Mouse (Mus musculus) liver, embryonic 16.5 days (tissue): Measurements from ENCODE around the gene Gp2. TPM values are rescaled to one million over a fixed set of nuclear protein-coding genes. Genes with fewer than 3 reads are reported as not detected.

Source experiments
- ATAC-seq: fragments of 200-750 bp; cut with Nextera tagmentation; 2 replicates; pipeline ENCODE4 v1.8.0; 2017; ENCODE audit warnings: low read depth, mild to moderate bottlenecking, moderate number of reproducible peaks, moderate library complexity
- H3K27ac ChIP-seq: fragments of 300-500 bp; sonication (generic); 2 replicates; pipeline ENCODE4 v1.5.1; 2014; ENCODE audit warnings: mild to moderate bottlenecking, low read length
- H3K27me3 ChIP-seq: fragments of 300-500 bp; sonication (generic); 2 replicates; pipeline ENCODE4 v1.6.1; 2014; ENCODE audit warnings: low read depth, low read length, mixed read lengths; ENCODE audit not compliant: control insufficient read depth, insufficient read depth
- H3K36me3 ChIP-seq: fragments of 300-500 bp; sonication (generic); 2 replicates; pipeline ENCODE4 v1.6.1; 2014; ENCODE audit warnings: mild to moderate bottlenecking; ENCODE audit not compliant: control insufficient read depth, insufficient read depth
- H3K4me1 ChIP-seq: fragments of 300-500 bp; sonication (generic); 2 replicates; pipeline ENCODE4 v1.6.1; 2014; ENCODE audit warnings: low read depth, low read length, mixed read lengths; ENCODE audit not compliant: control insufficient read depth
- H3K4me2 ChIP-seq: fragments of 300-500 bp; sonication (generic); 2 replicates; pipeline ENCODE4 v1.6.1; 2014; ENCODE audit warnings: low read depth, low read length, mixed read lengths
- H3K4me3 ChIP-seq: fragments of 300-500 bp; sonication (generic); 2 replicates; pipeline ENCODE4 v1.5.1; 2014; ENCODE audit warnings: low read depth, mild to moderate bottlenecking, low read length
- H3K9ac ChIP-seq: fragments of 300-500 bp; sonication (generic); 2 replicates; pipeline ENCODE4 v1.6.1; 2014; ENCODE audit warnings: low read depth, low read length
- H3K9me3 ChIP-seq: fragments of 300-500 bp; sonication (generic); replicated peaks from 2 replicates; pipeline ENCODE4 v1.6.1; 2016; ENCODE audit warnings: low read length; ENCODE audit not compliant: control insufficient read depth
- WGBS: fragments of 180-500 bp; shearing (Covaris S2); extraction: QIAGEN DNeasy Blood & Tissue Kit; methylation state at CpG from one replicate; pipeline ENCODE4 v1.1.7; 2014; ENCODE audit not compliant: insufficient replicate concordance; 5-methylcytosine and 5-hydroxymethylcytosine counted together
- polyA plus RNA-seq: library from polyadenylated mRNA; unstranded; fragments of >200 nt; fragmentation: Nextera tagmentation; extraction: Ambion mirVana; gene quantifications from 2 replicates; pipeline ENCODE4 v1.2.1, GENCODE M21; 2015

Gp2 gene
- not detected in 2 replicates for polyA plus RNA-seq

GRCm38 (mm10) chr7:119459185-119459584 lies at the start of gene Gp2:
Gene Gp2 (minus strand): TSS chr7:119459285.
- no peak for ATAC-seq
- Histone ChIP-seq H3K27me3 (no peaks in the 10 kb centered on the region), H3K4me3 (no peak within 1 kb of the TSS), H3K36me3 (no peaks in the 10 kb centered on the region), H3K9ac (no peak within 1 kb of the TSS), H3K9me3 (no peaks in the 10 kb centered on the region), H3K27ac (no peak within 1 kb of the TSS), H3K4me1 (no peaks in the 10 kb centered on the region), H3K4me2 (no peak within 1 kb of the TSS)
- WGBS: 67% methylated on average over 6 of the region's 6 CpGs

DNA sequence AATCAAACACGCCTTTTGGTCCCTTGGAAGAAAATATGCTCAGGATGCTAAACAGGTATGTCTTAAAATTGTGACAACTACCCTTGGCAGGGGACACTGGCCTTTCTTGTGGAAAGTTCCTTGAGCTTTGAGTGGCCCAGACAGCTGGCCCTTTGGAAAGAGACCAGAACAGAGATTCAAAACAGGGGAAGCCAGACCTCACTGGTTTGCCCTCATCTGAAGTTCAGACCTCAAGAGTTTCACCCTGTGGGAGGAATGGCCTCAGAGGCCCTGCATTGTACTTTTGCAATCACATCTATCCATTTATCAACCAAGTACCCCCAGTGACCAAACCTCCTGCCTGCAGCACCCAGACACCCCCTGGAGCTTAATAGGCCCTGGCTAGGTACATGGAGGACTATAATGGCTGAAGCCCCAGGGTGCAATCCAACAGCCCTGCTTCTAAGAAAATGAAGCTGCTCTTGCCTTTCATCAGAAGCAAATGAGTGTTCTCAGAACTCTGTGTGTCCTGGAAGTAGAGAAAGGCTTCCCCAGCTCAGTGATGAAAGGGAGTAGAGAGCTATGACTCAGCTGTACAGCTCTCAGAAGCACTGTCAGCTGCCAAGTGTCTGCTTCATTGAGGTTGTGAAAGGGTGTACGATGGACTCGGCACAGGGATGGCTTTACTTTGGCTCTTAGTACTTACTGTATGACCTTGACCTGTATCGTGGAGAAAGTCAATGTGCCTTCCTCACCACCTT lies 31.1 kb upstream of the Gp2 start:
- Histone ChIP-seq H3K9ac (no peak overlapping the region), H3K4me2 (no peak overlapping the region), H3K27me3 (no peaks in the 10 kb centered on the region), H3K9me3 (no peaks in the 10 kb centered on the region), H3K4me1 (no peaks in the 10 kb centered on the region), H3K36me3 (no peaks in the 10 kb centered on the region), H3K4me3 (no peak overlapping the region), H3K27ac (no peak overlapping the region)
- 67% methylated on average over 4 of the region's 4 CpGs for WGBS
- no peak for ATAC-seq

DNA sequence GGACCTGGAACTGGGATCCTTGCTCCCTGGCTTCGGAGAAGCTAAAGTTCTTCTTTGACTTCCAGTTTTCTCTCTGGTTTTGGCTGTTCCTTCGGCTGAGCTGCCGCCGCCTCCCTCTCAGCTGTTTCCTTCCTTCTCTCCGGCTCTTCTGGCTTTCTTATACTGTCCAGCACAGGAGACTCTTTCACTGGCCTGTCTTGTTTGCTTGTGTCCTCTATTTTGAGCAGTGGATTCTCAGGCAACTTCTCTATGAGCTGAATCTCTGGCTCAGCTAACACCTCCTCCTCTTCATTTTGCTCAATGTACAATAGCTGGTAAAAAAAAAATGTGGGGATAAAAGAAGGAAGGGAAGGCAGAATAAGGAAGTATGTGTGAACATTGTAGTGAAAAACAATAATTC lies 27.6 kb upstream of the Gp2 start:
- Histone ChIP-seq H3K4me1 (no peaks in the 10 kb centered on the region), H3K27me3 (no peaks in the 10 kb centered on the region), H3K9me3 (no peaks in the 10 kb centered on the region), H3K9ac (no peak overlapping the region), H3K27ac (no peak overlapping the region), H3K4me3 (no peak overlapping the region), H3K36me3 (no peaks in the 10 kb centered on the region), H3K4me2 (no peak overlapping the region)
- 41% methylated on average over 5 of the region's 5 CpGs for WGBS
- no peak for ATAC-seq

DNA sequence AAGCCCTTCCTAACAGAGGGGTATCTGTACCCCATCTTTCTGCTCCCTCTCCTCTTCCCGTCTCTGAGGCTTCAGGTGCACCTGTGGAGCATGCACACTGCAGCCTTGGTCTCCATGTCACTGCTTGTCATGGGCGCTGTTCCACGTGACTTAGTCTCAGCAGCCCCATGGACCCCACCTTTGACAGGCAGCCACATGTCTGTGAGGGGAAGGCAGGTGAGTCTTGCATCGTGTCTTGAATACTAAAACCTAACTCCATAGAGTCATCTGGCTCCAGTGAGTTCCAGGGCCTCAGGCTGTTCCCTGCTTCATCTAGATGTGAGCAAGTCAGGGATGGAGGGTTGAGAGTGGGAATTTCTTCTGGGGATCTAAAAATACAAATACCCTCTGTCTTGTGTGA lies 25.1 kb upstream of the Gp2 start:
- H3K9ac ChIP-seq: no peak overlapping the region
- H3K4me3 ChIP-seq: no peak overlapping the region
- no peaks in the 10 kb centered on the region for H3K9me3 ChIP-seq
- ATAC-seq: no peak
- H3K4me1 ChIP-seq: no peaks in the 10 kb centered on the region
- no peaks in the 10 kb centered on the region for H3K36me3 ChIP-seq
- no peak overlapping the region for H3K27ac ChIP-seq
- H3K4me2 ChIP-seq: no peak overlapping the region
- H3K27me3 ChIP-seq: no peaks in the 10 kb centered on the region
- 46% methylated on average over 4 of the region's 4 CpGs for WGBS

- no peak for ATAC-seq
- H3K4me3 ChIP-seq: no peak within 1 kb of the TSS
Observed at GRCm38 (mm10) chr7:119479256-119479655, 20.2 kb upstream of the Gp2 start, which contains the start of gene Umod. Gene Umod (minus strand): TSS chr7:119479282.

DNA sequence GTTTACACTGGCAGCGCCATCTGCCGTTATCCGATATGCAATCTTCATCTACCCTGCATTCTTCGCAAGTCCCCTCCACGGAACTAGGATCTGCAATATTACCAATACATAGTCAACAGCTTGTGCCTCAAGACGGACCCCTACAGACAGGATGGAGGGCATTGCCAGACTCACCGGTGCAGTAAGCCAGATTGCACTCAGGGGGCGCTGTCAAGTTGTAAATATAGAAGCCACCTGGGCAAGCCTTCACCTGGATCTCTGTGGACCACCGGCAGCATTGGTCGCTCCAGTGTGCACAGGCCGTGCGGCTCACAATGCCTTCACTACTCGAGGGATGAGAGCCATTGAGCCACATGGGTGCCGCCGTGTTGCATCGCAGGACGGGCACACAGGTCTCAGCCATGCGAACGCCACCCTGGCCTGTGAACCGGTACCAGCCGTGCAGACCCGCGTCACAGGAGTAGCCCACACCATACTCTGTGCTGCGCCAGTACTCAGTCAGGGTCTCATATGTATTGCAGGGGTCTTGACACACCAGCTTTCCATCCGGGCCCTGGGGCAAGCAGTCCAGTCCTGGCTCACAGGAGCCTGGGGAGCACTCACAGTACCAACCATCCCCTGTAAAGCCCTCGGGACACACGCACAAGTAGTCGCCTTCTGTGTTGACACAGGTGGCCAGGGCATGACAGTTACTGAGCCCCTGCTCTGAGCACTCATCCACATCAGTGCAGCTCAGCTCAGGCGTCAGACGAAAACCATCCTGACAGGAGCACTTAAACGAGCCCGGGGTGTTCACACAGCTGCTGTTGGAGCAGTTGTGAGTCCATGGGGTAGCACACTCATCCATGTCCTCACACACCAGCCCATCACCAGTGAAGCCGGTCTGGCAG lies 17.7 kb upstream of the Gp2 start:
- Histone ChIP-seq H3K27me3 (no peaks in the 10 kb centered on the region), H3K4me2 (no peak overlapping the region), H3K4me3 (no peak overlapping the region), H3K36me3 (no peaks in the 10 kb centered on the region), H3K9ac (no peak overlapping the region), H3K27ac (no peak overlapping the region), H3K9me3 (no peaks in the 10 kb centered on the region), H3K4me1 (no peaks in the 10 kb centered on the region)
- ATAC-seq: no peak
- 68% methylated on average over 33 of the region's 33 CpGs for WGBS

More at GRCm38 (mm10) chr7:119479256-119479655, 20.2 kb upstream of the Gp2 start, which contains the start of gene Umod:
- Histone ChIP-seq H3K9me3 (no peaks in the 10 kb centered on the region), H3K4me2 (no peak within 1 kb of the TSS), H3K27ac (no peak within 1 kb of the TSS), H3K36me3 (no peaks in the 10 kb centered on the region), H3K9ac (no peak within 1 kb of the TSS), H3K4me1 (no peaks in the 10 kb centered on the region), H3K27me3 (no peaks in the 10 kb centered on the region)

DNA sequence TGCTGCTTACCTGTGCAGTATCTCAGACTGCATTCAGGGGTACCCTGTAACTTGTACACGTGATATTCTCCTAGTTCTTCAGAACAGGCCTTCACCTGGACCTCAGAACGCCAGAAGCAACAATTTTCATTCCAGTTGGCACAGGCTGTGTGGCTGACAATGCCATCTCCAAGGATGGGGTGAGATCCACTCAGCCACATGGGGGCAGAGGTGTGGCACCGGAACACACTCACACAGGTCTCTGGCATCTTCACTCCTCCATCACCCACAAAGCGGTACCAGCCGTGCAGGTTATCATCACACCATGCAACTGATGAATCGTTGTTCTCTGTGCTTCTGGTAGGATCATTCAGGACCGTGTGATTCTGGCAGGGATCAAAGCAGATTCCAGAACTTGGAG lies 4.9 kb downstream of the Gp2 start:
- no peak overlapping the region for H3K4me2 ChIP-seq
- H3K4me3 ChIP-seq: no peak overlapping the region
- H3K36me3 ChIP-seq: no peaks in the 10 kb centered on the region
- H3K4me1 ChIP-seq: no peaks in the 10 kb centered on the region
- H3K27me3 ChIP-seq: no peaks in the 10 kb centered on the region
- no peak overlapping the region for H3K27ac ChIP-seq
- 59% methylated on average over 7 of the region's 7 CpGs for WGBS
- no peak for ATAC-seq
- no peak overlapping the region for H3K9ac ChIP-seq
- H3K9me3 ChIP-seq: no peaks in the 10 kb centered on the region

DNA sequence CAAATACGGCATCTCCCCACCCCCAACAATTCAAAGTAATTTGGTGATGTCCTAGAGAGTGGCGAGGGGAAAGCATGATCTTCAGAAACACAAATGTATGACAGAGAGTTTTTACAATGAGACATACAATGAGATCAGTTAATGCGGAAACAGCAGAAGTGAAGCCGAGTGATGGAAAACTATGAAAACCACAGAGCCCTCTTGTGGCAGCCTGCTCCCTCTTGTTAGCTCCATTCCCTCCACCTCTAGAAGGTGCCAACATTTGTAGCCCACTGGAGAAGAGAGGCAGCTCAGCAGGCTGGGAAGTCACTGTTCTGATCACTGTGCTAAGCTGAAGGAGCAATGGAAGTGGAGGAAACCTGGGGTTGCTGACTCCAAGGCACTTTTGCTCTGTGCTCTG lies 15.2 kb downstream of the Gp2 start:
- Histone ChIP-seq H3K4me1 (no peaks in the 10 kb centered on the region), H3K4me2 (no peak overlapping the region), H3K9me3 (no peaks in the 10 kb centered on the region), H3K4me3 (no peak overlapping the region), H3K27me3 (no peaks in the 10 kb centered on the region), H3K27ac (no peak overlapping the region), H3K9ac (no peak overlapping the region), H3K36me3 (no peaks in the 10 kb centered on the region)
- ATAC-seq: no peak
- WGBS: 45% methylated on average over 4 of the region's 4 CpGs

DNA sequence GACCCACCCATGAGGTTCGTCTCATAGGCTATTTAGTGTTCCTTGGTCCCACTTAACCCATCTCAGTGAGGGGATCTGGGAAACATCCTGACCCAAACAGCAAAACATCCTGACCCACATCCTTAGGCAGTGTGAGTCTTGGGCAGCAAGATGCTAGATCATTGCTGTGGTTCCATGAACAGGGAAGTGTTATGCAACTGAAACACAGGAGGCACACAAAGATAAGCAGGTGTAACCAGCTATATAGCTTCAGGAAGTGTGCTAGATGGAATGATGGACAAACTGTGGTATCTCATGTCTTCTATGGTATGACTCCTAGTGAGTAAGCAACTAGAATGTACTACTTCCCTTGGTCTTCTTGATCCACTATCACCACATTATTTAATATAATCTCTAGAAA lies 17.1 kb downstream of the Gp2 start:
- Histone ChIP-seq H3K4me2 (no peak overlapping the region), H3K9me3 (no peaks in the 10 kb centered on the region), H3K27me3 (no peaks in the 10 kb centered on the region), H3K36me3 (no peaks in the 10 kb centered on the region), H3K4me1 (no peaks in the 10 kb centered on the region), H3K9ac (no peak overlapping the region), H3K4me3 (no peak overlapping the region), H3K27ac (no peak overlapping the region)
- WGBS: 24% methylated on average over 1 of the region's 1 CpGs
- no peak for ATAC-seq
